Comparison of ENCODE assay signal across 21 mouse cellular contexts in genomic region chr11:115797665-115798064, GRCm38 (mm10). TPM values are rescaled to one million over a fixed set of nuclear protein-coding genes. Genes with fewer than 3 reads are reported as not detected.
DNase-seq lines count a peak whose midpoint lies in the region; ATAC-seq and TF ChIP-seq lines count a peak whose summit lies in the region.
"Had no signal": no experiment of that assay in that cellular context is flagged by ENCODE, and none has a peak within 500 bp of the region (broad histone marks: within the 10 kb centered on the region; RNA-seq: fewer than 3 reads in every experiment).

No protein-coding gene starts in this region.

- intact Hi-C loops in heart, postnatal 14 days (cut with DNase I) = no loop called here

- no peak for DNase-seq in heart, postnatal 14 days
- no peak for DNase-seq in hindbrain, embryonic 11.5 days (ENCODE audit: low spot score)
- no peak for DNase-seq in lung, adult 2 months
- DNase-seq in lung, postnatal 10 days = no peak
- DNase-seq in spleen, postnatal 4 days (ENCODE audit: low spot score in 2 of 2) = no peak
- DNase-seq: adrenal gland, postnatal 14 days; cerebellum, adult 11-12 months; cerebellum, adult 9-10 months; cerebellum, postnatal 25 days; forebrain, postnatal 0 days; gastrocnemius, postnatal 14 days; heart, postnatal 10 days had no signal

- TF ChIP-seq CTCF in lung, adult 2 months (IDR thresholded peaks at IDR 0.05; ENCODE audit: insufficient read depth, low read length) = no peak

- 0 out of 2 replicates have a peak overlapping the region, but pooled peaks have one; percentile 19 for H3K27ac ChIP-seq in heart, embryonic 12.5 days (ENCODE audit: poor library complexity, severe bottlenecking)
- 0 out of 2 replicates have a peak overlapping the region, but pooled peaks have one; percentile 9 for H3K27ac ChIP-seq in hindbrain, embryonic 13.5 days
- no peak overlapping the region for H3K27ac ChIP-seq in hindbrain, embryonic 11.5 days (ENCODE audit: low read depth, low read length)
- H3K27ac ChIP-seq: hindbrain, embryonic 12.5 days; hindbrain, postnatal 0 days had no signal

- H3K4me1 ChIP-seq in heart, embryonic 12.5 days (replicated peaks) = no peaks in the 10 kb centered on the region
- H3K4me1 ChIP-seq in hindbrain, embryonic 13.5 days (replicated peaks) = no peaks in the 10 kb centered on the region
- H3K4me1 ChIP-seq in hindbrain, embryonic 11.5 days (replicated peaks; ENCODE audit: control insufficient read depth, insufficient read depth, low read length) = no peaks in the 10 kb centered on the region
- no peaks in the 10 kb centered on the region for H3K4me1 ChIP-seq in lung, adult 2 months (ENCODE audit: control insufficient read depth, insufficient read depth, low read length)
- H3K4me1 ChIP-seq: embryonic facial prominence, embryonic 12.5 days; forebrain, embryonic 13.5 days; hindbrain, embryonic 12.5 days had no signal

- WGBS in heart, embryonic 12.5 days = 76% methylated on average over 9 of the region's 9 CpGs
- WGBS in hindbrain, embryonic 13.5 days = 84% methylated on average over 9 of the region's 9 CpGs
- 92% methylated on average over 9 of the region's 9 CpGs for WGBS in hindbrain, embryonic 11.5 days
- WGBS in lung, adult 2 months = 64% methylated on average over 9 of the region's 9 CpGs

- no peak overlapping the region for H3K4me2 ChIP-seq in heart, embryonic 12.5 days
- no peak overlapping the region for H3K4me2 ChIP-seq in hindbrain, embryonic 13.5 days
- no peak overlapping the region for H3K4me2 ChIP-seq in hindbrain, embryonic 11.5 days (replicated peaks; ENCODE audit: low read depth, low read length)
- H3K4me2 ChIP-seq: embryonic facial prominence, embryonic 12.5 days; forebrain, embryonic 13.5 days; hindbrain, embryonic 12.5 days had no signal

- H3K27me3 ChIP-seq in heart, embryonic 12.5 days (replicated peaks) = no peaks in the 10 kb centered on the region
- H3K27me3 ChIP-seq in hindbrain, embryonic 13.5 days = no peaks in the 10 kb centered on the region
- no peaks in the 10 kb centered on the region for H3K27me3 ChIP-seq in hindbrain, embryonic 11.5 days (ENCODE audit: control insufficient read depth, insufficient read depth, low read length)
- H3K27me3 ChIP-seq: CH12.LX; embryonic facial prominence, embryonic 12.5 days; forebrain, embryonic 13.5 days; hindbrain, embryonic 12.5 days; Patski had no signal

- no peak overlapping the region for H3K4me3 ChIP-seq in heart, embryonic 12.5 days
- no peak overlapping the region for H3K4me3 ChIP-seq in hindbrain, embryonic 13.5 days
- H3K4me3 ChIP-seq in hindbrain, embryonic 11.5 days (ENCODE audit: low read depth, low read length) = no peak overlapping the region
- no peak overlapping the region for H3K4me3 ChIP-seq in lung, adult 2 months (replicated peaks; ENCODE audit: extremely low read depth, low read depth, low read length)
- H3K4me3 ChIP-seq: embryonic facial prominence, embryonic 12.5 days; forebrain, embryonic 13.5 days; hindbrain, embryonic 12.5 days had no signal

- peaks cover 99% of the 10 kb centered on the region for H3K36me3 ChIP-seq in heart, embryonic 12.5 days
- H3K36me3 ChIP-seq in hindbrain, embryonic 13.5 days = peaks cover 100% of the 10 kb centered on the region
- H3K36me3 ChIP-seq in hindbrain, embryonic 11.5 days (ENCODE audit: control insufficient read depth, insufficient read depth, low read length) = peaks cover 31% of the 10 kb centered on the region

- H3K9me3 ChIP-seq in heart, embryonic 12.5 days (replicated peaks) = no peaks in the 10 kb centered on the region
- no peaks in the 10 kb centered on the region for H3K9me3 ChIP-seq in hindbrain, embryonic 13.5 days
- no peaks in the 10 kb centered on the region for H3K9me3 ChIP-seq in hindbrain, embryonic 11.5 days (ENCODE audit: control insufficient read depth, low read length)
- H3K9me3 ChIP-seq: embryonic facial prominence, embryonic 12.5 days; forebrain, embryonic 13.5 days; hindbrain, embryonic 12.5 days had no signal

- no peak overlapping the region for H3K9ac ChIP-seq in heart, embryonic 12.5 days
- no peak overlapping the region for H3K9ac ChIP-seq in hindbrain, embryonic 13.5 days
- no peak overlapping the region for H3K9ac ChIP-seq in hindbrain, embryonic 11.5 days (ENCODE audit: low read depth, low read length)
- H3K9ac ChIP-seq: embryonic facial prominence, embryonic 12.5 days; forebrain, embryonic 13.5 days; forebrain, postnatal 0 days; hindbrain, embryonic 12.5 days had no signal

- no peak for ATAC-seq in heart, embryonic 12.5 days (ENCODE audit: insufficient number of reproducible peaks, low FRiP score)
- ATAC-seq in hindbrain, embryonic 13.5 days (ENCODE audit: low FRiP score) = no peak
- ATAC-seq in hindbrain, embryonic 11.5 days (ENCODE audit: low FRiP score) = no peak
- ATAC-seq: activated CD4-positive, CD25-positive, alpha-beta regulatory T cell, adult 4 months; forebrain, embryonic 13.5 days; forebrain, postnatal 0 days; hindbrain, postnatal 0 days; Patski had no signal

- peak; percentile 16; the same call in 1 of the 2 replicates for TF ChIP-seq POLR2A in lung, adult 2 months (IDR thresholded peaks at IDR 0.05; ENCODE audit: borderline replicate concordance, extremely low read depth, low read depth, low read length)

RNA-seq across cellular contexts. Expression of gene Caskin2, which starts 15.8 kb away (rescaled TPM):
- 23.5 and 25.3 TPM in 2 replicates for polyA plus RNA-seq in heart, embryonic 12.5 days (2016; fragmentation: Nextera tagmentation; extraction: Ambion mirVana)
- 10 to 100 TPM; 54.0 to 54.9 TPM for total RNA-seq in heart, postnatal 14 days (2021)
- 11.6 and 11.8 TPM in 2 replicates for polyA plus RNA-seq in hindbrain, embryonic 13.5 days (2015; fragmentation: Nextera tagmentation; extraction: Ambion mirVana)
- 12.2 and 12.9 TPM in 2 replicates for polyA plus RNA-seq in hindbrain, embryonic 11.5 days (2014; fragmentation: Nextera tagmentation; extraction: Ambion mirVana)
- 105 and 144 TPM in 2 replicates for polyA plus RNA-seq in lung, adult 2 months (2012; rRNA removed)

RNA-seq across cellular contexts. Expression of gene Tsen54, which starts 16.9 kb away (rescaled TPM):
- polyA plus RNA-seq in heart, embryonic 12.5 days (2016; fragmentation: Nextera tagmentation; extraction: Ambion mirVana) = 23.0 and 29.2 TPM in 2 replicates
- 10 to 100 TPM in 1 of 2 experiments, 1 to 10 TPM in 1; 8.7 to 12.1 TPM for total RNA-seq in heart, postnatal 14 days (2021)
- polyA plus RNA-seq in hindbrain, embryonic 13.5 days (2015; fragmentation: Nextera tagmentation; extraction: Ambion mirVana) = 24.5 and 25.4 TPM in 2 replicates
- 17.9 and 21.3 TPM in 2 replicates for polyA plus RNA-seq in hindbrain, embryonic 11.5 days (2014; fragmentation: Nextera tagmentation; extraction: Ambion mirVana)
- polyA plus RNA-seq in lung, adult 2 months (2012; rRNA removed) = 28.9 and 31.3 TPM in 2 replicates

RNA-seq across cellular contexts. Expression of gene Llgl2, which starts 26.2 kb away (rescaled TPM):
- 22.5 and 25.8 TPM in 2 replicates for polyA plus RNA-seq in heart, embryonic 12.5 days (2016; fragmentation: Nextera tagmentation; extraction: Ambion mirVana)
- 10 to 100 TPM; 15.0 to 18.2 TPM for total RNA-seq in heart, postnatal 14 days (2021)
- polyA plus RNA-seq in hindbrain, embryonic 13.5 days (2015; fragmentation: Nextera tagmentation; extraction: Ambion mirVana) = 1.00 and 2.2 TPM in 2 replicates
- polyA plus RNA-seq in hindbrain, embryonic 11.5 days (2014; fragmentation: Nextera tagmentation; extraction: Ambion mirVana) = 3.8 and 5.4 TPM in 2 replicates
- polyA plus RNA-seq in lung, adult 2 months (2012; rRNA removed) = 91.8 and 94.0 TPM in 2 replicates

RNA-seq across cellular contexts. Expression of gene Tmem94, which starts 32.4 kb away (rescaled TPM):
- 52.4 and 52.5 TPM in 2 replicates for polyA plus RNA-seq in heart, embryonic 12.5 days (2016; fragmentation: Nextera tagmentation; extraction: Ambion mirVana)
- total RNA-seq in heart, postnatal 14 days (2021) = 100 to 1,000 TPM; 103 to 111 TPM
- 30.9 TPM in 2 replicates for polyA plus RNA-seq in hindbrain, embryonic 13.5 days (2015; fragmentation: Nextera tagmentation; extraction: Ambion mirVana)
- 15.5 and 16.4 TPM in 2 replicates for polyA plus RNA-seq in hindbrain, embryonic 11.5 days (2014; fragmentation: Nextera tagmentation; extraction: Ambion mirVana)
- 100.0 and 107 TPM in 2 replicates for polyA plus RNA-seq in lung, adult 2 months (2012; rRNA removed)
